Mouse (Mus musculus): ENCODE data around the gene Rnf17.

DNA sequence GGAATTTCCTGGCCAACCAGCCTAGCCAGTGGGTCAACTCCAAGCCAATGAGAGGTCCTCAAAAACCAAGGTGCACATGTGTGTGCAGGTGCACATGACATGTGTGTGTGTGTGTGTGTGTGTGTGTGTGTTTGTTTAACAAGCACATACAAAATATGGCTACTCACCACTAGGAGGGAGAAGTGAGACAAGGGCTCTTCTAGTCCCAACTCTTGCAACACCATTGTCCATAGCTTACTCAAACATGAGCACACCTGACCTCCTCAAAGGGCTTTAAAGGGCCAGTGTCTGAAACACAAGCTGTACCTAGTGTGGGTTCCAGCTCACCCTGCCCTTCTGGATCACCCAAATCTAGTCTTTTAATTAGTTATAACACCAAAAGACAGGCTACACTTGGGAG lies 24.6 kb upstream of the Rnf17 start:
- TF ChIP-seq CTCF (IDR thresholded peaks at IDR 0.05; ENCODE audit: insufficient read depth, low read length), result no peak
- no peak for TF ChIP-seq POLR2A (IDR thresholded peaks at IDR 0.05; ENCODE audit: borderline replicate concordance, extremely low read depth, low read depth, low read length)
